In the genomic region with DNA sequence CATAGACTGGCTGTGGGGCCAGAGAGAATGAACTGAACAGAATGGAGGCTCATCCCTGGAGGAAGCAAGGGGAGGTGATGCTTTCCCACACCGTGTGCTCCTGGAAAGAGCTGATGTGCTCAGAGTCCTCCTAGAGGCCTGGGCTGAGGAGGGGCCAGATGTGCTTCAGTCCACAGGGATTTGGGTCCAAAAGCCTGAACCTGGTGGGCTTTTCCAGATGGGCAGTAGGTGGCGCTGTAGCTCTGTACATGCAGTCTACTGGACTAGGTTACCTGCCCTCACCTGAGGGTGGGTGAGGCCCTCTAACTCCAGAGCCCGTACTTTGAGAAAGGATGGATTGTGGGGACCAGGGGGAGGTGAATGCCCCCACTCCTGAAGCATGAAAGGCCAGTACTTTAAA, we compare ENCODE assay signal across 9 mouse cellular contexts. TPM values are rescaled to one million over a fixed set of nuclear protein-coding genes. Genes with fewer than 3 reads are reported as not detected.
DNase-seq lines count a peak whose midpoint lies in the region; ATAC-seq lines count a peak whose summit lies in the region.
"Had no signal": no experiment of that assay in that cellular context is flagged by ENCODE, and none has a peak within 500 bp of the region (broad histone marks: within the 10 kb centered on the region; RNA-seq: fewer than 3 reads in every experiment).

No protein-coding gene starts in this region.

- H3K27me3 ChIP-seq in liver, embryonic 12.5 days (replicated peaks), result peaks cover 4% of the 10 kb centered on the region
- no peaks in the 10 kb centered on the region; the same call in 1 of the 2 replicates for H3K27me3 ChIP-seq in forebrain, embryonic 16.5 days (replicated peaks; ENCODE audit: control insufficient read depth, insufficient read depth, low read length)
- H3K27me3 ChIP-seq in limb, embryonic 13.5 days, result peaks cover 43% of the 10 kb centered on the region
- H3K27me3 ChIP-seq: embryonic facial prominence, embryonic 15.5 days had no signal

- H3K4me1 ChIP-seq in liver, embryonic 12.5 days, result no peaks in the 10 kb centered on the region
- no peaks in the 10 kb centered on the region for H3K4me1 ChIP-seq in forebrain, embryonic 16.5 days (replicated peaks; ENCODE audit: control insufficient read depth, insufficient read depth, low read length)
- peaks cover 22% of the 10 kb centered on the region for H3K4me1 ChIP-seq in limb, embryonic 13.5 days

- H3K4me2 ChIP-seq in liver, embryonic 12.5 days, result no peak overlapping the region
- no peak overlapping the region for H3K4me2 ChIP-seq in forebrain, embryonic 16.5 days (ENCODE audit: low read length)
- no peak overlapping the region for H3K4me2 ChIP-seq in limb, embryonic 13.5 days (replicated peaks)
- H3K4me2 ChIP-seq: embryonic facial prominence, embryonic 15.5 days had no signal

- 5% methylated on average over 3 of the region's 3 CpGs for WGBS in liver, embryonic 12.5 days (ENCODE audit: insufficient replicate concordance)
- 2% methylated on average over 3 of the region's 3 CpGs for WGBS in forebrain, embryonic 16.5 days
- 4% methylated on average over 3 of the region's 3 CpGs for WGBS in limb, embryonic 13.5 days

- no peaks in the 10 kb centered on the region for H3K9me3 ChIP-seq in liver, embryonic 12.5 days (replicated peaks)
- H3K9me3 ChIP-seq in forebrain, embryonic 16.5 days (ENCODE audit: control insufficient read depth, low read length), result no peaks in the 10 kb centered on the region
- no peaks in the 10 kb centered on the region for H3K9me3 ChIP-seq in limb, embryonic 13.5 days
- H3K9me3 ChIP-seq: embryonic facial prominence, embryonic 15.5 days had no signal

- H3K27ac ChIP-seq in liver, embryonic 12.5 days, result no peak overlapping the region
- no peak overlapping the region for H3K27ac ChIP-seq in forebrain, embryonic 16.5 days (ENCODE audit: low read length)
- no peak overlapping the region for H3K27ac ChIP-seq in limb, embryonic 13.5 days
- H3K27ac ChIP-seq: embryonic facial prominence, embryonic 15.5 days had no signal

- no peaks in the 10 kb centered on the region for H3K36me3 ChIP-seq in liver, embryonic 12.5 days
- H3K36me3 ChIP-seq in forebrain, embryonic 16.5 days (ENCODE audit: control insufficient read depth, insufficient read depth), result no peaks in the 10 kb centered on the region
- H3K36me3 ChIP-seq in limb, embryonic 13.5 days, result no peaks in the 10 kb centered on the region
- H3K36me3 ChIP-seq: embryonic facial prominence, embryonic 15.5 days had no signal

- H3K4me3 ChIP-seq in liver, embryonic 12.5 days, result no peak overlapping the region
- H3K4me3 ChIP-seq in forebrain, embryonic 16.5 days (replicated peaks; ENCODE audit: low read length), result no peak overlapping the region
- H3K4me3 ChIP-seq in limb, embryonic 13.5 days, result no peak overlapping the region
- H3K4me3 ChIP-seq: embryonic facial prominence, embryonic 15.5 days had no signal

- peak; percentile 62 for DNase-seq in liver
- peak; percentile 19 for DNase-seq in c-Kit-negative CD71-positive TER-119-positive erythroid progenitor cells, embryonic 14.5 days (ENCODE audit: low read depth, low spot score)
- peak; percentile 75 for DNase-seq in induced T-regulatory cell, adult 2 months (ENCODE audit: low read depth)
- peak; percentile 63 for DNase-seq in ovary, postnatal 14 days (ENCODE audit: low spot score)
- peak; percentile 69 for DNase-seq in thymus, postnatal 25 days

- H3K9ac ChIP-seq in liver, embryonic 12.5 days, result no peak overlapping the region
- H3K9ac ChIP-seq in forebrain, embryonic 16.5 days (replicated peaks; ENCODE audit: low read depth, low read length), result no peak overlapping the region
- H3K9ac ChIP-seq in limb, embryonic 13.5 days, result no peak overlapping the region
- H3K9ac ChIP-seq: embryonic facial prominence, embryonic 15.5 days had no signal

- no peak for ATAC-seq in liver, embryonic 12.5 days
- ATAC-seq in forebrain, embryonic 16.5 days, result 0 out of 2 replicates have a peak, but pooled peaks have one; percentile 12
- ATAC-seq in limb, embryonic 13.5 days (ENCODE audit: low FRiP score, low read depth), result peak; percentile 33

RNA-seq across cellular contexts. Expression of gene Thap12, which starts 40.4 kb away (rescaled TPM):
- 27.7 and 28.9 TPM in 2 replicates for polyA plus RNA-seq in liver, embryonic 12.5 days (2016; fragmentation: Nextera tagmentation; extraction: Ambion mirVana)
- polyA plus RNA-seq in forebrain, embryonic 16.5 days (2015; fragmentation: Nextera tagmentation; extraction: Ambion mirVana), result 50.8 and 54.8 TPM in 2 replicates
- 69.9 and 73.9 TPM in 2 replicates for polyA plus RNA-seq in limb, embryonic 13.5 days (2015; fragmentation: Nextera tagmentation; extraction: Ambion mirVana)

Comparison
In these comparisons a context has a peak if more than half of its experiments do, and no peak if none do; other contexts are left out.
1. DNase-seq: peak in every context shown above with its lines; median percentile 75 in induced T-regulatory cell, adult 2 months; 69 in thymus, postnatal 25 days; 63 in ovary, postnatal 14 days; 62 in liver; 19 in c-Kit-negative CD71-positive TER-119-positive erythroid progenitor cells, embryonic 14.5 days.